Mouse (Mus musculus) embryonic facial prominence, embryonic 14.5 days (tissue): ENCODE results near the gene Zfp617. TPM values are rescaled to one million over a fixed set of nuclear protein-coding genes. Genes with fewer than 3 reads are reported as not detected.
"Not testable (repeated sequence)": the region's sequence is repeated elsewhere in the genome, so short reads cannot be mapped to it uniquely, and the experiment has no call there.

ENCODE experiments used
- ATAC-seq: fragments of 200-750 bp; cut with Nextera tagmentation; 2 replicates; pipeline ENCODE4 v1.8.0; 2017; ENCODE audit warnings: low read depth, moderate number of reproducible peaks, moderate TSS enrichment
- DNase-seq: peaks from one replicate; pipeline ENCODE4 v3.0.0-alpha.2; 2015; ENCODE audit warnings: low spot score
- H3K27ac ChIP-seq: fragments of 300-500 bp; sonication (generic); replicated peaks from 2 replicates; pipeline ENCODE4 v1.5.1; 2014; ENCODE audit warnings: low read depth, mild to moderate bottlenecking, low read length, moderate library complexity
- H3K27me3 ChIP-seq: fragments of 300-500 bp; sonication (generic); replicated peaks from 2 replicates; pipeline ENCODE4 v1.6.1; 2014; ENCODE audit warnings: low read length; ENCODE audit not compliant: control insufficient read depth, insufficient read depth
- H3K36me3 ChIP-seq: fragments of 300-500 bp; sonication (generic); 2 replicates; pipeline ENCODE4 v1.6.1; 2014; ENCODE audit warnings: low read length, mixed read lengths; ENCODE audit not compliant: control insufficient read depth, insufficient read depth
- H3K4me1 ChIP-seq: fragments of 300-500 bp; sonication (generic); 2 replicates; pipeline ENCODE4 v1.6.1; 2014; ENCODE audit warnings: antibody characterized with exemption, low read length; ENCODE audit not compliant: control insufficient read depth, insufficient read depth
- H3K4me2 ChIP-seq: fragments of 300-500 bp; sonication (generic); 2 replicates; pipeline ENCODE4 v1.6.1; 2014; ENCODE audit warnings: low read depth, mild to moderate bottlenecking, low read length, moderate library complexity, mixed read lengths
- H3K4me3 ChIP-seq: fragments of 300-500 bp; sonication (generic); 2 replicates; pipeline ENCODE4 v1.5.1; 2014; ENCODE audit warnings: low read depth, mild to moderate bottlenecking, low read length
- H3K9ac ChIP-seq: fragments of 300-500 bp; sonication (generic); 2 replicates; pipeline ENCODE4 v1.6.1; 2014; ENCODE audit warnings: low read depth, mild to moderate bottlenecking, low read length, moderate library complexity, mixed read lengths
- H3K9me3 ChIP-seq: fragments of 300-500 bp; sonication (generic); 2 replicates; pipeline ENCODE4 v1.6.1; 2016; ENCODE audit warnings: low read length; ENCODE audit not compliant: control insufficient read depth
- WGBS: fragments of 180-500 bp; shearing (Covaris S2); extraction: QIAGEN DNeasy Blood & Tissue Kit; methylation state at CpG from one replicate; pipeline ENCODE4 v1.1.7; 2014; 5-methylcytosine and 5-hydroxymethylcytosine counted together
- polyA plus RNA-seq: library from polyadenylated mRNA; unstranded; fragments of >200 nt; fragmentation: Nextera tagmentation; extraction: Ambion mirVana; gene quantifications from 2 replicates; pipeline ENCODE4 v1.2.1, GENCODE M21; 2014

Zfp617 gene
- polyA plus RNA-seq, 1 experiment from 2014 or later: 18.7 TPM

DNA sequence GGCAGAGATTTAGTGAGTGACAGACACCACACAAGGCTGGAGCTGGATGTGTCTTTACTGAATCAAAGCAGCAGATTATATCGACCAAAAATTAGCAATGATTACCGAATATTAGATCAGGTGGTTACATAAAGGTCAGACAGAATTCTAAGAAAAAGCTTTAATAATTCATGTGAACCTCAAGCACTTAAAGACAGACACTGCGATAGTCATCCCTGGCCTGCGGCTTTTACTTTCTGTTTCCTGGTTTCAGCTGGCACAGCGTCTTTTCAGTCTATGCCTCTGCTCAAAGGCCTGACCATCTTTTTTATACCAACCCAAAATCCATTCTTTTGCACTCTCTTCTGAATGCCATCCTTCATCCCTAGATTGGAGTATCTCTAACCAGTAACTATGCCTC is 40.2 kb downstream of the Zfp617 start:
- Histone ChIP-seq H3K9ac (no peak overlapping the region), H3K9me3 (0 out of 2 replicates have a peak, but pooled peaks cover 4% of the 10 kb centered on the region), H3K4me2 (no peak overlapping the region), H3K36me3 (no peaks in the 10 kb centered on the region), H3K27me3 (no peaks in the 10 kb centered on the region), H3K27ac (no peak overlapping the region), H3K4me1 (peaks cover 6% of the 10 kb centered on the region), H3K4me3 (no peak overlapping the region)
- 86% methylated on average over 5 of the region's 5 CpGs for WGBS
- DNase-seq (no peak), ATAC-seq (no peak)

DNA sequence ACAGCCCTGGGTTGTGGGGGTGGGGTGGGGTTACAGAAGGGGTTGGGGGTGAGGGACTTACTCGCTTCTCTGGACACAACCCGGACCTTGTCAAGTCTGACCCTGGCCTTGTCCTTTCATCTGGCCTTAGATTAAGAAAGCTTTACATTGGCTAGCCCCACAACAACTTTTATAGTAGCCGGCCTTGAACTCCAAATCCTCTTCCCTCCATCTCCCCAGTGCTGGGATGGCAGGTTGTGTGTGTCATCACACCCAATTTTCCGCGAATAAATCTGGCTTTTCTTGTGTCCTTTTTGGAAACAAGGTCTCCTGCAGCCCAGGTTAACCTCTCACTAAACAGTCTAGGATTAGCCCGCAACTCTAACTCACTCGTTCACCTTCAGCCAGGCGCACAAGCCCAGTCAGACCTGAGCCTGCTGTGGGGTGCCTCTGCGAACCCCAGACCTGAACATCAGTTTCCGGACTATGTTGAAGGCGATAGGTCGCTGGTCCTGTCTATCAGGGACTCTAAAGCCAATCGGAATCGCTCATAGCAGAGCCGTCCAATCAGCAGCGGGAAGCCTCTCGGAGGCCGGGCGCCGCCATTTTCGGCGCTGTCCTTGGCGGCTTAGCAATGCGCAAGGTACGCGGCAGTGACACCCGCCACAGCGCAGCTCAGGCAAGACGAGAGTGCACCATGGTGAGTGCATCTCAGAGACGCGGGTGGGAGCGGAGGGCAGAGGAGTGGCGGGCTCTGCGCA is 42.2 kb downstream of the Zfp617 start, which contains the start of gene Zfp961:
Gene Zfp961 (plus strand): TSS at position 557 of the 740 bp plus-strand sequence.
- Histone ChIP-seq H3K36me3 (peaks cover 15% of the 10 kb centered on the region; the same call in 1 of the 2 replicates), H3K27ac (peak within 1 kb of the TSS; percentile 80), H3K4me3 (peak within 1 kb of the TSS; percentile 76), H3K4me1 (peaks cover 6% of the 10 kb centered on the region), H3K4me2 (peak within 1 kb of the TSS; percentile 69), H3K27me3 (no peaks in the 10 kb centered on the region), H3K9ac (peak within 1 kb of the TSS; percentile 83), H3K9me3 (peaks cover 21% of the 10 kb centered on the region; the same call in 1 of the 2 replicates)
- ATAC-seq (peak; percentile 100), DNase-seq (peak; percentile 99)
- 4% methylated on average over 34 of the region's 34 CpGs for WGBS

DNA sequence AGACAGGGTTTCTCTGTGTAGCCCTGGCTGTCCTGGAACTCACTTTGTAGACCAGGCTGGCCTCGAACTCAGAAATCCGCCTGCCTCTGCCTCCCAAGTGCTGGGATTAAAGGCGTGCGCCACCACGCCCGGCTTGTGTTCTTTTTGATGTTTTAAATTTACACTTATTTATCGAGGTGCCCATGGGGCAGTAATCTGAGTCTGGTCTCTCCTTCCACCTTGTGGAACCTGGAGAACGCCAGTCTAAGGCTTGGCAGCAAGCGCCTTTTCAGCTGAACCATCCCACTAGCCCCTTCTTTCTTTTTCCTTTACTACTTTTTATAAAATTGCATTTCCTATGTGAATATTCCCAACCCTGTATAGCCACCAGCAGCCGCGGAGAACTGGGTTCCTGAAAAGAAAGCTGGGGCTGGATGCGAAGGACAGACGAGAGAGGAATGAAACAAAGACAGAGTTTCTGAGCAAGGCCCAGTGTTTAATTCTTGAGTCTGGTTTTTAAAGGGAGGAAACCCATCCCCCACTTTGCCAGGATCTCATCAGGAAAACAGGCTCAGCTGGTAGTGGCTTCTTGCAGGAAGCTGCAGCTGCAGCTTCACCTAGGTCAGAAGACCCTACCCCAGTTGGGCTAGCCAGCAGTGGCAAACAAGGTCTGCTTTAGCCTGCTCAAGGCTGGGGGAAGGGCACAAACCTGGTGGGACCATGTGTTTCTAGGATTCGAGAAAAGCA is 43.2 kb downstream of the Zfp617 start:
- DNase-seq (peak; percentile 22), ATAC-seq (no peak)
- H3K27me3 ChIP-seq: no peaks in the 10 kb centered on the region
- 0 out of 2 replicates have a peak overlapping the region, but pooled peaks have one; percentile 15 for H3K27ac ChIP-seq
- peaks cover 6% of the 10 kb centered on the region for H3K4me1 ChIP-seq
- H3K9ac ChIP-seq: peak overlapping the region; percentile 83
- H3K9me3 ChIP-seq: peaks cover 30% of the 10 kb centered on the region
- peak overlapping the region; percentile 76 for H3K4me3 ChIP-seq
- 32% methylated on average over 12 of the region's 14 CpGs for WGBS
- peaks cover 15% of the 10 kb centered on the region; the same call in 1 of the 2 replicates for H3K36me3 ChIP-seq
- H3K4me2 ChIP-seq: peak overlapping the region; percentile 69

DNA sequence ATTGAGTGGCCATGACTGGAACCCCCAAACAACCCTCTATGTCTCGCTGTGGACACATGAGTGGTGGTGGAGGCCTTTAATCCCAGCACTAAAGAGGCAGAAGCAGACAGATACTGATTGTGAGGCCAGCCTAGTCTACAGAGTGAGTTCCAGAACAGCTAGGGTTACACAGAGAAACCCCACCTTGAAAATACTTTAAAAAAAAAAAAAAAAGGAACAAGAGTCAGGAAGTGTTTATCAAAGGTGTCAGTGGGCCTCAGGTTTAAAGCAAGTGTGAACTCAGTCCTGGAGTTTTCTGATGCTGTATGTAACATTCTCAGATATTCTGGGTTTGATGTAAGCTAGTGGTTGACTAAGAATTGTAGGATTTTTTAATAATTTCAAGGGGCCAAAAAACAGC is 44.1 kb downstream of the Zfp617 start:
- H3K36me3 ChIP-seq: peaks cover 15% of the 10 kb centered on the region; the same call in 1 of the 2 replicates
- no peak overlapping the region for H3K4me3 ChIP-seq
- H3K27ac ChIP-seq: no peak overlapping the region
- H3K4me2 ChIP-seq: peak overlapping the region; percentile 69; the same call in 1 of the 2 replicates
- no peak for ATAC-seq
- DNase-seq: no peak
- H3K4me1 ChIP-seq: peaks cover 6% of the 10 kb centered on the region
- no peak overlapping the region for H3K9ac ChIP-seq
- peaks cover 33% of the 10 kb centered on the region for H3K9me3 ChIP-seq
- H3K27me3 ChIP-seq: no peaks in the 10 kb centered on the region
- 87% methylated on average over 1 of the region's 1 CpGs for WGBS

DNA sequence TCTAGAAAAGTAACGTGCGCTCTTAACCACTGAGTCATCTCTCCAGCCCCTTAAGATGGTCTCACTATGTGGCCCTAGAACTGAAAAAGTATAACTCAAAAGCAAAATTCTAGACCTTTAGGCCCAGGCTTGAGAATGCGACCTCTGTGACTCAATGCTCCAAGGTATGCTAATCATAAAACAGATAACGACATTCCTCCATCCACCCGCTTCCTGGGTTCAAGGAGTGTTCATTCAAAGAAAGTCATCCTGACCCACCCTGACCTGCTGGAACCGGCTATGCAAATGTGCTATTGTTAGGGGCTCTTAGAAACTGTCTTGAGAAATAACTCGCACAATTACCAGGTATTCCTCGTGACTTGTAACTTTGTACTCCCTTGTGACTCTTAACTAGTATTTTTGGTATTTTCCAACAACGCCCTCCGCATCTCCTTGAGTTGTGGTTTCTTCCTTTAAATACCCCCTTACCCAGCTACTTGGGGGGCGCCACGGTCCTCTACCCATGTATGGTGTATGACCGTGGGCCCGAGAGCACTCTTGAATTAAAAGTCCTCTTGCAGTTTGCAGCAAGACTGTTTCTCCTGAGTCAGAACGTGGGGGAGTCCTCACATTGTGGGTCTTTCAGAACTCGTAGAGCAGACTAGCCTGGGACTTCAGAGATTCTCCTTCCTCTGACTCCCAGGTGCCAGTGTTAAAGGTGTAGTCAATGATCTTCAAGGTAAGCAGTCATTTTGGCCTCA is 44.7 kb downstream of the Zfp617 start:
- not testable (repeated sequence) for H3K4me1 ChIP-seq, H3K27me3 ChIP-seq, H3K4me3 ChIP-seq, ATAC-seq, H3K27ac ChIP-seq, H3K4me2 ChIP-seq, H3K9ac ChIP-seq, DNase-seq
- WGBS: 95% methylated on average over 16 of the region's 16 CpGs
- H3K36me3 ChIP-seq: peaks cover 15% of the 10 kb centered on the region; the same call in 1 of the 2 replicates
- peaks cover 33% of the 10 kb centered on the region for H3K9me3 ChIP-seq

DNA sequence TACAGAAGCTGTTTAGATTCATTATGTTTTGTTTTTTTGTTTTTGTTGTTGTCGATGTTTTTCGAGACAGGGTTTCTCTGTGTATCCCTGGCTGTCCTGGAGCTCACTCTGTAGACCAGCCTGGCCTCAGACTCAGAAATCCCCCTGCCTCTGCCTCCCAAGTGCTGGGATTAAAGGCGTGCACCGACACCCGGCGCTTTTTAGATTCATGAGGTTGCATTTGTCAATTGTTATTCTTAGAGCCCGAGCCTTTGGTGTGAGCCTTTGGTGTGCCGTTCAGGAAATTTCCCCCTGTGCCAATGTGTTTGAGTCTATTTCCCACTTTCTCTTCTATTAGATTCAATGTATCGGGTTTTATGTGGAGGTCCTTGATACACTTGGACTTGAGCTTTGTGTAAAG is 46.2 kb downstream of the Zfp617 start:
- no peak overlapping the region for H3K9ac ChIP-seq
- DNase-seq (no peak), ATAC-seq (no peak)
- WGBS: 95% methylated on average over 9 of the region's 9 CpGs
- H3K4me1 ChIP-seq: peaks cover 6% of the 10 kb centered on the region
- no peak overlapping the region for H3K4me2 ChIP-seq
- no peak overlapping the region for H3K4me3 ChIP-seq
- H3K27me3 ChIP-seq: no peaks in the 10 kb centered on the region
- peaks cover 33% of the 10 kb centered on the region for H3K9me3 ChIP-seq
- H3K27ac ChIP-seq: no peak overlapping the region
- H3K36me3 ChIP-seq: peaks cover 15% of the 10 kb centered on the region; the same call in 1 of the 2 replicates

DNA sequence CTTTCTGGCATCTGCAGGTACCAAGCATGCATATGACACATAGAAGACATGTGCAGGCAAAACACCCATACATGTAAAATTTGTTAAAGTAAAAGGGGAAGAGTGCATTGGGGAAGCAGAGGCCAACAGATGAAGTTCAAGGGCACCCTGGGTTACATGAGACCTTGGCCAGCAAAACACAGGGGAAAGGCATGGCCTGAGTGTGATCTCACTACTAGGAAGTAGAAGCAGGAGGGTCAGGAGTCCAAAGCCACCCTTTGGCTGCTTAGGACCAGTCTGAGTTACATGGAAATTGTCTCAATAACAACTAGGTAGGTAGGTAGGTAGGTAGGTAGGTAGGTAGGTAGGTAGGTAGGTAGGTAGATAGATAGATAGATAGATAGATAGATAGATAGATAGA is 52.0 kb downstream of the Zfp617 start:
- H3K4me1 ChIP-seq: no peaks in the 10 kb centered on the region
- H3K36me3 ChIP-seq: peaks cover 10% of the 10 kb centered on the region
- peaks cover 19% of the 10 kb centered on the region for H3K9me3 ChIP-seq
- H3K4me3 ChIP-seq: no peak overlapping the region
- H3K4me2 ChIP-seq: no peak overlapping the region
- ATAC-seq (no peak), DNase-seq (no peak)
- no peaks in the 10 kb centered on the region for H3K27me3 ChIP-seq
- no peak overlapping the region for H3K27ac ChIP-seq
- no peak overlapping the region for H3K9ac ChIP-seq

DNA sequence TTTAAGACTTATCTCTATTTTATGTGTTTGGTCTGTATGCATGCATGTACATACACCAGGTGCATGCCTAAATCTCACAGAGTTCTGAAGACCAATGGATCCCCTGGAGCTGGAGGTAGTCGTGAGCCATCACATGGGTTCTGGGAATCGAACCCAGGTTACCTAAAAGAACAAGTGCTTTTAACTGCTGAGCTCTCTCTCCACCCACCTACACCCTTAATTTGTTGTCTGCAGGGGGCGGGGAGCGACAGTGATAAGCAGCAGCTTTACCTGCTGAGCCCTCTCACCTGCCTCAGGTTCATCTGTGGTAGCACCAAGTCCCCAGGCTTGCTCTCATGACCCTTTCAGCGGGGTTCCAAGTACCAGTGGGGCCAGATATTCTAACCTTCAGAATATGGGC is 53.4 kb downstream of the Zfp617 start:
- no peak overlapping the region for H3K4me3 ChIP-seq
- H3K9me3 ChIP-seq: peaks cover 7% of the 10 kb centered on the region; the same call in 1 of the 2 replicates
- no peaks in the 10 kb centered on the region for H3K27me3 ChIP-seq
- ATAC-seq (no peak), DNase-seq (no peak)
- H3K27ac ChIP-seq: no peak overlapping the region
- 86% methylated on average over 5 of the region's 5 CpGs for WGBS
- H3K4me2 ChIP-seq: no peak overlapping the region
- no peaks in the 10 kb centered on the region for H3K4me1 ChIP-seq
- H3K9ac ChIP-seq: no peak overlapping the region
- peaks cover 23% of the 10 kb centered on the region for H3K36me3 ChIP-seq
